Mouse (Mus musculus) olfactory bulb, adult 2 months (tissue): Measurements from ENCODE around the gene Ets1.

ENCODE experiments used
- CTCF ChIP-seq: fragments of 200-500 bp; IDR thresholded peaks from 2 replicates; pipeline ENCODE4 v1.5.1; 2012; ENCODE audit warnings: low read depth, mild to moderate bottlenecking, low read length, moderate library complexity; ENCODE audit not compliant: insufficient read depth
- POLR2A ChIP-seq: fragments of 200-500 bp; IDR thresholded peaks from 2 replicates; pipeline ENCODE4 v1.6.1; 2012; ENCODE audit warnings: mild to moderate bottlenecking, low read depth, low read length, moderate library complexity; ENCODE audit not compliant: insufficient read depth

DNA sequence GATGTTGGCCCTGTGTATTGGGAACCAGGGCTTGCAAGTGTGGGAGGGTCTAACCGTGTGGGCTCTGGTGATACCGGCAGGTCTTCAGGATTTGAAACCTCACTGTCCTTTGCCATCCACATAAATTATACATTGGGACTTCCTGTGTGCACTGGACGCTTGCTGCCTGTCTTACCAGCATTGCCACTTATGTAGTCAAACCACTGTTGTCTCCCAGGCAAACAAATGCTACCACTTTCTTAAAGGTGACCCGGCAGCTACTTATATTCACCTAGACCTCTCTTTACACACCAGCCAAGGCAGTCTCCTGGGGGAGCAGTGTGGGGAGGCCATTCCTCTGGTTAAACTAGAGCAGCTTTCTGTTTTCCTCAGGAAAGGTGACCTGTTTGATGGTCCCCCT, 89.9 kb downstream of the Ets1 start:
- TF ChIP-seq CTCF (no peak), POLR2A (no peak)
